Mouse (Mus musculus) kidney, postnatal 0 days (tissue): Measurements from ENCODE around the gene Luc7l3. TPM values are rescaled to one million over a fixed set of nuclear protein-coding genes. Genes with fewer than 3 reads are reported as not detected.

Source experiments
- ATAC-seq: fragments of 200-750 bp; cut with Nextera tagmentation; replicated peaks from 2 replicates; pipeline ENCODE4 v1.8.0; 2017; ENCODE audit warnings: low read depth, moderate number of reproducible peaks, moderate TSS enrichment, moderate library complexity; ENCODE audit not compliant: low FRiP score
- DNase-seq: peaks from one replicate; pipeline ENCODE4 v3.0.0-alpha.2; 2016; ENCODE audit warnings: low spot score
- H3K27ac ChIP-seq: fragments of 300-500 bp; sonication (generic); 2 replicates; pipeline ENCODE4 v1.5.1; 2014; ENCODE audit warnings: mild to moderate bottlenecking
- H3K27me3 ChIP-seq: fragments of 300-500 bp; sonication (generic); 2 replicates; pipeline ENCODE4 v1.6.1; 2014; ENCODE audit warnings: low read length, mixed read lengths; ENCODE audit not compliant: insufficient read depth
- H3K36me3 ChIP-seq: fragments of 300-500 bp; sonication (generic); 2 replicates; pipeline ENCODE4 v1.6.1; 2014; ENCODE audit warnings: low read length, mixed read lengths; ENCODE audit not compliant: insufficient read depth
- H3K4me1 ChIP-seq: fragments of 300-500 bp; sonication (generic); replicated peaks from 2 replicates; pipeline ENCODE4 v1.6.1; 2014; ENCODE audit warnings: antibody characterized with exemption, low read length, mixed read lengths; ENCODE audit not compliant: insufficient read depth
- H3K4me2 ChIP-seq: fragments of 300-500 bp; sonication (generic); 2 replicates; pipeline ENCODE4 v1.6.1; 2014; ENCODE audit warnings: mild to moderate bottlenecking, low read length, moderate library complexity, mixed read lengths
- H3K4me3 ChIP-seq: fragments of 300-500 bp; sonication (generic); replicated peaks from 2 replicates; pipeline ENCODE4 v1.5.1; 2014; ENCODE audit warnings: low read depth, low read length
- H3K9ac ChIP-seq: fragments of 300-500 bp; sonication (generic); 2 replicates; pipeline ENCODE4 v1.6.1; 2014; ENCODE audit warnings: low read depth, low read length
- H3K9me3 ChIP-seq: fragments of 300-500 bp; sonication (generic); replicated peaks from 2 replicates; pipeline ENCODE4 v1.6.1; 2016; ENCODE audit warnings: low read length, inconsistent platforms, mixed read lengths
- CTCF ChIP-seq: IDR thresholded peaks from 2 replicates; pipeline ENCODE4 v1.5.1; 2016; ENCODE audit warnings: antibody characterized with exemption, low read depth, mild to moderate bottlenecking, moderate library complexity
- WGBS: fragments of 180-500 bp; shearing (Covaris S2); extraction: QIAGEN DNeasy Blood & Tissue Kit; methylation state at CpG from one replicate; pipeline ENCODE4 v1.1.7; 2014; 5-methylcytosine and 5-hydroxymethylcytosine counted together
- polyA plus RNA-seq: library from polyadenylated mRNA; unstranded; fragments of >200 nt; fragmentation: Nextera tagmentation; extraction: Ambion mirVana; gene quantifications from 2 replicates; pipeline ENCODE4 v1.2.1, GENCODE M21; 2015

Gene Luc7l3
- polyA plus RNA-seq, 1 experiment from 2014 or later, result 108 TPM

GRCm38 (mm10) chr11:94323271-94323925, 1.6 kb upstream of the Luc7l3 start:
- Histone ChIP-seq H3K9ac (no peak overlapping the region), H3K27ac (no peak overlapping the region), H3K4me2 (no peak overlapping the region), H3K9me3 (no peaks in the 10 kb centered on the region), H3K4me1 (no peaks in the 10 kb centered on the region; the same call in none of the 2 replicates), H3K36me3 (no peaks in the 10 kb centered on the region), H3K27me3 (no peaks in the 10 kb centered on the region), H3K4me3 (no peak overlapping the region)
- TF ChIP-seq CTCF, result no peak
- WGBS, result 77% methylated on average over 5 of the region's 5 CpGs
- no peak for ATAC-seq
- no peak for DNase-seq

- no peaks in the 10 kb centered on the region for H3K36me3 ChIP-seq
- H3K27me3 ChIP-seq, result no peaks in the 10 kb centered on the region
- peak overlapping the region; percentile 99 for H3K27ac ChIP-seq
- no peak for DNase-seq
- H3K4me3 ChIP-seq, result peak overlapping the region; percentile 98
- H3K9me3 ChIP-seq, result no peaks in the 10 kb centered on the region
- no peak for TF ChIP-seq CTCF
- peak overlapping the region; percentile 61 for H3K4me2 ChIP-seq
- 32% methylated on average over 5 of the region's 5 CpGs for WGBS
- H3K4me1 ChIP-seq, result peaks cover under 1% of the 10 kb centered on the region
- no peak for ATAC-seq
- peak overlapping the region; percentile 99 for H3K9ac ChIP-seq
Measured at GRCm38 (mm10) chr11:94322636-94323035, 848 bp upstream of the Luc7l3 start.

GRCm38 (mm10) chr11:94320969-94321930, 538 bp downstream of the Luc7l3 start:
- Histone ChIP-seq H3K4me3 (peak overlapping the region; percentile 98), H3K4me2 (peak overlapping the region; percentile 61), H3K4me1 (peaks cover 13% of the 10 kb centered on the region), H3K9ac (peak overlapping the region; percentile 99), H3K27ac (peak overlapping the region; percentile 99), H3K36me3 (no peaks in the 10 kb centered on the region), H3K9me3 (no peaks in the 10 kb centered on the region), H3K27me3 (no peaks in the 10 kb centered on the region)
- WGBS, result under 1% methylated on average over 67 of the region's 67 CpGs
- DNase-seq, result peak; percentile 62
- no peak for TF ChIP-seq CTCF
- peak; percentile 79 for ATAC-seq

- H3K36me3 ChIP-seq, result no peaks in the 10 kb centered on the region
- H3K4me2 ChIP-seq, result no peak overlapping the region
- H3K27ac ChIP-seq, result no peak overlapping the region
- no peak for ATAC-seq
- H3K9ac ChIP-seq, result no peak overlapping the region
- no peaks in the 10 kb centered on the region for H3K9me3 ChIP-seq
- no peak for TF ChIP-seq CTCF
- peaks cover 25% of the 10 kb centered on the region for H3K4me1 ChIP-seq
- no peaks in the 10 kb centered on the region for H3K27me3 ChIP-seq
- H3K4me3 ChIP-seq, result no peak overlapping the region
- WGBS, result 75% methylated on average over 5 of the region's 5 CpGs
- DNase-seq, result no peak
Measured at GRCm38 (mm10) chr11:94318056-94318455, 3.7 kb downstream of the Luc7l3 start.

GRCm38 (mm10) chr11:94317515-94317914, 4.3 kb downstream of the Luc7l3 start:
- Histone ChIP-seq H3K27ac (no peak overlapping the region), H3K36me3 (no peaks in the 10 kb centered on the region), H3K9me3 (no peaks in the 10 kb centered on the region), H3K4me1 (peaks cover 25% of the 10 kb centered on the region), H3K4me3 (no peak overlapping the region), H3K4me2 (no peak overlapping the region), H3K27me3 (no peaks in the 10 kb centered on the region), H3K9ac (no peak overlapping the region)
- DNase-seq, result no peak
- TF ChIP-seq CTCF, result no peak
- no peak for ATAC-seq
- 40% methylated on average over 4 of the region's 4 CpGs for WGBS

- whole genome bisulfite sequencing, result 60% methylated on average over 1 of the region's 1 CpGs
- Histone ChIP-seq H3K9me3 (no peaks in the 10 kb centered on the region), H3K9ac (no peak overlapping the region), H3K4me2 (no peak overlapping the region), H3K27ac (no peak overlapping the region), H3K4me1 (peaks cover 25% of the 10 kb centered on the region), H3K36me3 (no peaks in the 10 kb centered on the region), H3K27me3 (no peaks in the 10 kb centered on the region), H3K4me3 (no peak overlapping the region)
- no peak for TF ChIP-seq CTCF
- no peak for DNase-seq
- no peak for ATAC-seq
Measured at GRCm38 (mm10) chr11:94317014-94317413, 4.8 kb downstream of the Luc7l3 start.
